Mouse (Mus musculus): ENCODE data around the gene Fstl5. TPM values are rescaled to one million over a fixed set of nuclear protein-coding genes. Genes with fewer than 3 reads are reported as not detected.

Gene Fstl5
- polyA plus RNA-seq (2012; rRNA removed) = 5.1 and 6.0 TPM in 2 replicates

DNA sequence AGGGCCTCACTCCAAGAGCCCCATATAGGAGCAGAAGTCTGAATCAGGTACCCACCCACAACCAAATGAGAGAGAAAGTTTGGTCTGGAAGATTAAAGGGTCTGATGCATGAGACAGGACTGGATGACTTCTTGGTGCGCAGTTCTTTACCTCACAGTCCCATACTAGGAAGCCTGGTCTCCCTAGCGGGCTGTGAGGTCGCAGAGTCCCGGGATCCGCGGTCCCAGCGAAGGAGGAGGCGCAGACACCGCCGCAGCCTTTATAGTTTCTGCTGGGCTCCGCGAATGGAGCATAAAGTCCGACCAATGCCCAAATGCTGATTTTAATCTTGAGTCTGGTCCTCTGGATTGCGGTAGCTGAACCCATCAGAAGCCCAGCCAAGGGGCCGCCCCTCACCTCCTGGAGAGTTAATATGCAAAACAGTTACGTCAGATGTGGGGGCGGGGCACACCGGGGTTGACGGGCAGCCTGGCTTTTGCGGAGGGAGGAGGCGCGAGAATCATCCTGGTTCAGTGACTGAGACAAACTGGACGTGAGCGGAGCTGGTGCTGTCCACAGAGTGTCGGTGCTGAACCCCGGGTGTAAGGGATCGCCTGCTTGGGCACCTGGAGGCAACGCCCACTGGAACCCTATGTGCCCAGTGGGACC is at the start of gene Fstl5:
Fstl5 (plus strand) TSS at position 211 of the 648 bp plus-strand sequence.
- no peaks in the 10 kb centered on the region for H3K4me1 ChIP-seq (ENCODE audit: control insufficient read depth, insufficient read depth, low read length)
- no peak within 1 kb of the TSS for H3K27ac ChIP-seq (ENCODE audit: insufficient read depth, low read length)
- peak within 1 kb of the TSS; percentile 51 for H3K4me3 ChIP-seq (ENCODE audit: insufficient read depth, low read length)
- TF ChIP-seq CTCF (IDR thresholded peaks at IDR 0.05; ENCODE audit: extremely low read depth, insufficient read depth, low read length) (no peak), POLR2A (IDR thresholded peaks at IDR 0.05; ENCODE audit: extremely low read depth, insufficient read depth, low read length) (peak; percentile 37; the same call in 1 of the 2 replicates)

DNA sequence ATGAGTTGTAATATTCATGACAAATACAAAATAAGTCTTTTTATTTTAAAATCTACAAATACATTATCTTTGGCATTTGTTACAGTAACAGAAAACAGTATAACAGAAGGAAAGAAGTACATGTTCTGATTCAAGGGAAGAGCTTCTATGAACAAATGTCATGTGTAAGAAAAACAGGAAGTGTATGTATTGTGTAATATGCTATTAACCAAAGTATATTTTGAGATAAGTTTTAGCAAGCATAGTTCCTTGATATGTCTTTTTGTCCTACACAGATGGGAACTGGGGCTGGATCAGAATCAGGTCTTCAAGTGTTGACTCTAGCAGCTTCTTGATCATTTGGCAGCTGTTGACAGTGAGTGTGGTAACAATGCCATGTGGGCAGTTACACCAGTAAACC is 48.5 kb upstream of the Fstl5 start:
- no peak overlapping the region for H3K27ac ChIP-seq (ENCODE audit: insufficient read depth, low read length)

DNA sequence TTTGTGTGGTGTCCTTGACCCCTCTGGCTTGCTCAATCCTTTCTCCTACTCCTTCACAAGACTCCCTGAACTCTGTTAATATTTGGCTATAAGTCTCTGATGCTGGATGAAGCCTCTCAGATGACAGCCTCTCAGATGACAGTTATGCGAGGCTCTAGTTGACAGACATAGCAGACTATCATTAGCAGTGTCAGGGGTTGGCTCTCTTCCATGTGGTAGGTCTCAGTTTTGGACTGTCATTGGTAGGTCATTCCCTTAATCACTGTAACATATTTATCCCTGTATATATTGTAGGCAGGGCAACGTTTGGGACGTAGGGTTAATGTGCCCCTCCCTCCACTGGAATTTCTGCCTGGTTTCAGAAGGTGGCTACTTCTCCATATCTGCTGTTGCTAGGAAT is 22.9 kb upstream of the Fstl5 start:
- no peak overlapping the region for H3K4me3 ChIP-seq (ENCODE audit: insufficient read depth, low read length)
- H3K27ac ChIP-seq (ENCODE audit: insufficient read depth, low read length) = no peak overlapping the region
- TF ChIP-seq CTCF (IDR thresholded peaks at IDR 0.05; ENCODE audit: extremely low read depth, insufficient read depth, low read length) (no peak), POLR2A (IDR thresholded peaks at IDR 0.05; ENCODE audit: extremely low read depth, insufficient read depth, low read length) (no peak)
- H3K4me1 ChIP-seq (ENCODE audit: control insufficient read depth, insufficient read depth, low read length) = no peaks in the 10 kb centered on the region

More for the DNA sequence above, 48.5 kb upstream of the Fstl5 start:
- TF ChIP-seq CTCF (IDR thresholded peaks at IDR 0.05; ENCODE audit: extremely low read depth, insufficient read depth, low read length) = no peak
- no peak for TF ChIP-seq POLR2A (IDR thresholded peaks at IDR 0.05; ENCODE audit: extremely low read depth, insufficient read depth, low read length)
- H3K4me3 ChIP-seq (ENCODE audit: insufficient read depth, low read length) = no peak overlapping the region
- H3K4me1 ChIP-seq (ENCODE audit: control insufficient read depth, insufficient read depth, low read length) = no peaks in the 10 kb centered on the region

DNA sequence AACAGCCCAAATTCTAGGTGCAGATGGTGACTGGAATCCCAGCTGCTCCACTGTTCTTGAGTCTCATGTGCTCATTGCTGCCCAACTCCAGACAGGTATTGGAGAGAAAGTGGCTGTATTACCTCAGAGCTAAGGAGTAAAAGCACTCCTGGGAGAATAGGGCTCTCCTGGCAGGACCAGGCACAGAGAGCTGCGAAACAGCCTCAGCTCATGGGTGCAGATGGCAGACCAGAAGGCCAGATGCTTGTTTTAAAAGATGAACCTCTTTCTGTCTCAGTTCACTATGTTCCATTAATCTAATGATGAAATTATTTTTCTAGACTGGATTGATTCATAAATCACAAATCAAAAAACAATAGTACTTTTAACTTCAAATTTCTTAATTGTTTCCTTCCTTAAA is 12.1 kb upstream of the Fstl5 start:
- H3K4me3 ChIP-seq (ENCODE audit: insufficient read depth, low read length) = no peak overlapping the region
- TF ChIP-seq POLR2A (IDR thresholded peaks at IDR 0.05; ENCODE audit: extremely low read depth, insufficient read depth, low read length) = no peak
- no peak for TF ChIP-seq CTCF (IDR thresholded peaks at IDR 0.05; ENCODE audit: extremely low read depth, insufficient read depth, low read length)
- no peaks in the 10 kb centered on the region for H3K4me1 ChIP-seq (ENCODE audit: control insufficient read depth, insufficient read depth, low read length)
- H3K27ac ChIP-seq (ENCODE audit: insufficient read depth, low read length) = no peak overlapping the region

DNA sequence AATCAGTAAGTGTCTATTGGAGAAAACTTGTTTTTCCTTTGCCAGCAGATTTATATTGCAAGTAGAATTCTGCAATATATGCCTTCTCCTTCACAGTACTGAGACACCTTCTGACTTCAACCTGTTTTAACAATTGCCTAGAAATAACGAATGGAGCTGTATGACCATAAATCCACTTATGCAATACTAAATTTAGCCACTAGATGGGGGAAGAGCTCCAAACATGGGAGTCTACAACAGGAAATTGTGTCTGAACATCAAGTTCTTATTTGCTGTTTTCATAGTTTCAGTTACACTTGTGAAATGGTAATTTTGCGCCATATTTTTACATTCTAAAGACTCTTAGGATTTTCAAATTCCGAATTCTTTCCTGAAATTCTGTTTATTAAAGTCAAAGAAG is 6.2 kb upstream of the Fstl5 start:
- TF ChIP-seq POLR2A (IDR thresholded peaks at IDR 0.05; ENCODE audit: extremely low read depth, insufficient read depth, low read length) = no peak
- TF ChIP-seq CTCF (IDR thresholded peaks at IDR 0.05; ENCODE audit: extremely low read depth, insufficient read depth, low read length) = no peak
- no peak overlapping the region for H3K4me3 ChIP-seq (ENCODE audit: insufficient read depth, low read length)
- no peaks in the 10 kb centered on the region for H3K4me1 ChIP-seq (ENCODE audit: control insufficient read depth, insufficient read depth, low read length)
- no peak overlapping the region for H3K27ac ChIP-seq (ENCODE audit: insufficient read depth, low read length)

DNA sequence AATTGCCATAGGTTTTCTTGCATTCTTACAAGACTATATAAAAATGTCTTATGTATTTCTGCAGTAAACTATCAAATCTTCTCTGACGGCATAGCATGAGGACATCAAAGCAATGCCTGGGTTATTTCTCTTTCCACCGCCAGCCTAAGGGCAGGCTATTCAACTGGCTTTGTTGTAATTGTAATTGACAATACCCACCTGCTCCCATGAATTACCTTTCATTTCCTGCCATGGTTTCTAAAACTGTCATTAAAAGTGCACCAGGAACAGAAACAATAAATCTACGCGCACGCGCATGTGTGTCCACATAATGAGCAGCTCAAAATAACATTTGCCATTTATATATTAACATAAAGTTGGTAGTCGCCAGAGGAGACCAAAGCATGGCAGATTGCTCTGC is 1.2 kb upstream of the Fstl5 start:
- no peak for TF ChIP-seq POLR2A (IDR thresholded peaks at IDR 0.05; ENCODE audit: extremely low read depth, insufficient read depth, low read length)
- no peaks in the 10 kb centered on the region for H3K4me1 ChIP-seq (ENCODE audit: control insufficient read depth, insufficient read depth, low read length)
- H3K27ac ChIP-seq (ENCODE audit: insufficient read depth, low read length) = no peak overlapping the region
- H3K4me3 ChIP-seq (ENCODE audit: insufficient read depth, low read length) = no peak overlapping the region

DNA sequence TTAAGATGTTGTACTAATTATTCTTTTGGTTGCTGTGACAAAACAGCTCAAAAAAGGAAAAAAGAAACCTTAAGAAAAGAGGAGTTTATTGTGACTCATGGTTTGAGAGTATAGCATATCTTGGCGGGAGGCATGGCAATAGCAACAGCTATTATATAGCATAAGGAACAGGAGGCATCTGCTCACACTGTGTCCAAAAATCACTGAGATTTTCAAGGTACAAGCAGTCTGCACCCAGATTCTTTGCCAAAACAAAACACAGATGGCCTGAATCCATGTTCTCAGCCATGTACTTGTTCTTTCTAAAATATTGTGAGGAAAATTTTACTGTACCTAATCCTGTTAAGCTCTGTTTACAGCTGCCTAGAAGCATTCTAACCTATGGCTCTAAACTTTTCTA is 66.4 kb downstream of the Fstl5 start:
- H3K4me1 ChIP-seq (ENCODE audit: control insufficient read depth, insufficient read depth, low read length) = no peaks in the 10 kb centered on the region

DNA sequence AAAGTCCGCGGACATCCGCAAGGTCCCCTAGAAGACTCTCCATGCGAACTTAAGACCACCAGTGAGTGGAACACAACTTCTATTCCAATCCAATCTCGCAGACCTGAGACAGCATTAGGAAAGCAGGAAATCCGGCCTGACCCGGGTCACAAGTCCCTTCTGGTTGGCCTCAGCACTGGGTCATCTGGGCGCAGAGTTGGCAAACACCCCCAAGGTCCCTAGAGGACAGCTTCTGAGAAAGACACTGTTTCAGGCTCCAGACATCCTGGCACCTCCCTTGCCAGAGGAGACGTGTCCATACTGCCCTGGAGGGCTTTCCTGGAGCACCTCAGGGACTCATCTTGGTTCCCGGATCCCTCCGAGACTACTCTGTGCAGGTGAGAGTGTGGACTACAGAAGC is 73.8 kb downstream of the Fstl5 start:
- TF ChIP-seq CTCF (IDR thresholded peaks at IDR 0.05; ENCODE audit: extremely low read depth, insufficient read depth, low read length) (no peak), POLR2A (IDR thresholded peaks at IDR 0.05; ENCODE audit: extremely low read depth, insufficient read depth, low read length) (no peak)
- Histone ChIP-seq H3K4me3 (ENCODE audit: insufficient read depth, low read length) (no peak overlapping the region), H3K4me1 (ENCODE audit: control insufficient read depth, insufficient read depth, low read length) (no peaks in the 10 kb centered on the region), H3K27ac (ENCODE audit: insufficient read depth, low read length) (no peak overlapping the region)

More for the DNA sequence above, 66.4 kb downstream of the Fstl5 start:
- no peak overlapping the region for H3K4me3 ChIP-seq (ENCODE audit: insufficient read depth, low read length)
- no peak overlapping the region for H3K27ac ChIP-seq (ENCODE audit: insufficient read depth, low read length)
- TF ChIP-seq CTCF (IDR thresholded peaks at IDR 0.05; ENCODE audit: extremely low read depth, insufficient read depth, low read length) (no peak), POLR2A (IDR thresholded peaks at IDR 0.05; ENCODE audit: extremely low read depth, insufficient read depth, low read length) (no peak)

DNA sequence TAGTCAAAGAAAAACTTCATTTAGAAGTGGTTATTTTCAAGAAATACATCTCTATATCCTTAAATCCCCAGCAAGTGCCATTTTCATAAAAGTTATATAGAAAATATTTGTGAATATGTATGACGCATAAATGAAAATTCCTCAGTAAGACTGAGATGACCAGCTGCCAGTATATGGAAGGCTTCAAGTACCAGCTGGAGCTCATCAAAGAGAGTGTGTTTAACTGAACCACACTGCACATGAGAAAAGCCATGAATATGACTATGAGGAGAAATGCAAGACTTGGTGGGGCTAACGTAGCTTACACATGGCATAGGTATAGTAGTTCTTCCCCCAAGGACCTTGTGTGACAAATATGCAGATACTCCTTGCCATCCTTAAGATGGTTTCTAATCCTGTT is 164.8 kb downstream of the Fstl5 start:
- no peak overlapping the region for H3K27ac ChIP-seq (ENCODE audit: insufficient read depth, low read length)
- no peak overlapping the region for H3K4me3 ChIP-seq (ENCODE audit: insufficient read depth, low read length)
- TF ChIP-seq CTCF (IDR thresholded peaks at IDR 0.05; ENCODE audit: extremely low read depth, insufficient read depth, low read length) = no peak
- TF ChIP-seq POLR2A (IDR thresholded peaks at IDR 0.05; ENCODE audit: extremely low read depth, insufficient read depth, low read length) = no peak
- H3K4me1 ChIP-seq (ENCODE audit: control insufficient read depth, insufficient read depth, low read length) = no peaks in the 10 kb centered on the region

DNA sequence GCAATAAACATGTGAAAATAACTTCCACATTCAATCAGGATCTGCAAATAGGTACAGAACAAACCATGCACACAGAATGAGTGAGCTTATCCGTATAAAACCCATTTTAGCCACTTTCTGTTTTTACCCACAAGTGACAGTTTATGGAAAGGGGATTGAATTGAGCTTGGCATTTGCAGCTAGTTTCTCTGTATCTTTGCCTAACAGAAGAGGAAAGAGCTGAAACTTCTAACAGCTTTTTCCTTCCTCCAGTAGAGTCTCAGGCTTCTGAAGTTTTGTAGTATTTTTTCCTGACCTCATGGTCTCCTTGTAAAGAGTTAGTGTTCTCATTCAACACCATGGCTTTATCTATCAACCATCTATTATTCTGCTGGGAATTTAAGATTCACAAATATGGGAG is 177.3 kb downstream of the Fstl5 start:
- Histone ChIP-seq H3K4me3 (ENCODE audit: insufficient read depth, low read length) (no peak overlapping the region), H3K27ac (ENCODE audit: insufficient read depth, low read length) (no peak overlapping the region), H3K4me1 (ENCODE audit: control insufficient read depth, insufficient read depth, low read length) (no peaks in the 10 kb centered on the region)
- TF ChIP-seq CTCF (IDR thresholded peaks at IDR 0.05; ENCODE audit: extremely low read depth, insufficient read depth, low read length) (no peak), POLR2A (IDR thresholded peaks at IDR 0.05; ENCODE audit: extremely low read depth, insufficient read depth, low read length) (no peak)

Data from cortical plate, adult 2 months (tissue).